Mouse (Mus musculus) forebrain, embryonic 13.5 days (tissue): ENCODE results near the gene Phlda3. TPM values are rescaled to one million over a fixed set of nuclear protein-coding genes. Genes with fewer than 3 reads are reported as not detected.

Experiments
- ATAC-seq: fragments of 200-750 bp; cut with Nextera tagmentation; 2 replicates; pipeline ENCODE4 v1.8.0; 2017
- H3K27ac ChIP-seq: fragments of 300-500 bp; sonication (generic); 2 replicates; pipeline ENCODE4 v1.5.1; 2015; ENCODE audit warnings: inconsistent platforms, mild to moderate bottlenecking, moderate library complexity
- H3K27me3 ChIP-seq: fragments of 300-500 bp; sonication (generic); 2 replicates; pipeline ENCODE4 v1.6.1; 2015; ENCODE audit warnings: mild to moderate bottlenecking, inconsistent platforms
- H3K36me3 ChIP-seq: fragments of 300-500 bp; sonication (generic); 2 replicates; pipeline ENCODE4 v1.6.1; 2015; ENCODE audit warnings: mild to moderate bottlenecking, inconsistent platforms; ENCODE audit not compliant: poor library complexity, severe bottlenecking
- H3K4me1 ChIP-seq: fragments of 300-500 bp; sonication (generic); 2 replicates; pipeline ENCODE4 v1.6.1; 2015; ENCODE audit warnings: inconsistent platforms
- H3K4me2 ChIP-seq: fragments of 300-500 bp; sonication (generic); 2 replicates; pipeline ENCODE4 v1.6.1; 2015; ENCODE audit warnings: inconsistent platforms, mild to moderate bottlenecking, moderate library complexity
- H3K4me3 ChIP-seq: fragments of 300-500 bp; sonication (generic); 2 replicates; pipeline ENCODE4 v1.5.1; 2015; ENCODE audit warnings: mild to moderate bottlenecking, inconsistent platforms
- H3K9ac ChIP-seq: fragments of 300-500 bp; sonication (generic); 2 replicates; pipeline ENCODE4 v1.6.1; 2015; ENCODE audit warnings: mild to moderate bottlenecking, inconsistent platforms
- H3K9me3 ChIP-seq: fragments of 300-500 bp; sonication (generic); replicated peaks from 2 replicates; pipeline ENCODE4 v1.6.1; 2016; ENCODE audit warnings: inconsistent platforms
- whole genome bisulfite sequencing: fragments of 180-500 bp; shearing (Covaris S2); methylation state at CpG from one replicate; pipeline ENCODE4 v1.1.7; 2015; 5-methylcytosine and 5-hydroxymethylcytosine counted together
- polyA plus RNA-seq: library from polyadenylated mRNA; unstranded; fragments of >200 nt; fragmentation: Nextera tagmentation; extraction: Ambion mirVana; gene quantifications from 2 replicates; pipeline ENCODE4 v1.2.1, GENCODE M21; 2015

The Phlda3 gene
- polyA plus RNA-seq = 12.1 TPM in 2 replicates

DNA sequence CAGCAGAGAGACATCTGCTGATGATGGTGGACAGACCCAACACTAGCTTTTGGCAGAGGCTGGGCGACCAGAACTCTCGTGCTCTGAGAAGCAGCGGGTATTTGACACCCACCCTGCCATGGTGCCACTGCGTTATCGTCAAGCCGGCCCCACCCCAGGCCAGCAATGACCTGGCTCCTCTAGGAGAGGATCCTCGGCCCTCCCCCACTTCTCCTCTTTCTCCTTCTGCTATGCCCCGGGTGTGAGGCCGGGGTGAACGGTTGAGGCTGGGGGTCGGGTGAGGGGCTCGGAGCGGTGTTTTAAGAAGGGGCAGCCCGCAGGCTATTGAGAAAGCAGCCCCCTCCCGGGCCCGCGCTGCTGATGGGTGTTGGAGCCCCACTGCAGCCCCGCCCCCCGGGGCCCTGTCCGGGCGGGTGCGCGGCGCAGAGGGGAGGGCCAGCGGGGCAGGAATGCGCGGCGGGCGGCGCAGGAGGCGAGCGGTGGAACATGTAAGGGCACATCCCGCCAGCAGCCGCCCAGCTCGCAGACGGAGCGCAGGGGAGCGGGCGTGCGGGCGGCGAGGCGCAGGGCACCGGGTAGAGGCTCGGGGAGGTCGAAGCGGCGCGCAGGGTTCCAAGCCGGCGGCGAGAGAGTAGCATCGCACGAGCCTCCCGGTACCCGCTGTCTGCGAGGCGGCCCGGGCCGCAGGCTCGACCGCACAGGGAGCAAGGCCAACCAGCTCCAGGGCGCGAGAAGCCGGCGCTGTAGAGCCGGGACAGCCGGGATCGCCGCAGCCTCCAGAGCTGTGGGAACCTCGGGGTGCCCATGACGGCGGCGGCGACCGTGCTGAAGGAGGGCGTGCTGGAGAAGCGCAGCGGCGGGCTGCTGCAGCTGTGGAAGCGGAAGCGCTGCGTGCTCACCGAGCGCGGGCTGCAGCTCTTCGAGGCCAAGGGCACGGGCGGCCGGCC, at the start of gene Phlda3:
TSS of gene Phlda3 (plus strand) at position 475 of the 947 bp plus-strand sequence.
- Histone ChIP-seq H3K4me3 (peak within 1 kb of the TSS; percentile 62), H3K27me3 (peaks cover 9% of the 10 kb centered on the region), H3K27ac (peak within 1 kb of the TSS; percentile 51), H3K9ac (peak within 1 kb of the TSS; percentile 86), H3K4me1 (peaks cover 20% of the 10 kb centered on the region), H3K36me3 (no peaks in the 10 kb centered on the region), H3K9me3 (no peaks in the 10 kb centered on the region), H3K4me2 (peak within 1 kb of the TSS; percentile 96)
- WGBS = under 1% methylated on average over 90 of the region's 90 CpGs
- peak; percentile 88 for ATAC-seq

GRCm38 (mm10) chr1:135719486-135719885, 46.4 kb upstream of the Phlda3 start:
- ATAC-seq = peak; percentile 70
- no peak overlapping the region for H3K27ac ChIP-seq
- no peak overlapping the region for H3K9ac ChIP-seq
- H3K27me3 ChIP-seq = no peaks in the 10 kb centered on the region
- no peaks in the 10 kb centered on the region for H3K9me3 ChIP-seq
- no peak overlapping the region for H3K4me3 ChIP-seq
- 19% methylated on average over 9 of the region's 9 CpGs for WGBS
- H3K4me1 ChIP-seq = no peaks in the 10 kb centered on the region; the same call in 1 of the 2 replicates
- no peak overlapping the region for H3K4me2 ChIP-seq
- no peaks in the 10 kb centered on the region for H3K36me3 ChIP-seq

- no peaks in the 10 kb centered on the region; the same call in 1 of the 2 replicates for H3K4me1 ChIP-seq
- H3K4me2 ChIP-seq = no peak within 1 kb of the TSS
- H3K4me3 ChIP-seq = no peak within 1 kb of the TSS
- no peaks in the 10 kb centered on the region for H3K36me3 ChIP-seq
- peak; percentile 48; the same call in 1 of the 2 replicates for ATAC-seq
- H3K9ac ChIP-seq = no peak within 1 kb of the TSS
- no peaks in the 10 kb centered on the region for H3K27me3 ChIP-seq
- no peaks in the 10 kb centered on the region for H3K9me3 ChIP-seq
- no peak within 1 kb of the TSS for H3K27ac ChIP-seq
- WGBS = 74% methylated on average over 6 of the region's 6 CpGs
These were observed 45.9 kb upstream of the Phlda3 start, which contains the start of gene Csrp1 for GRCm38 (mm10) chr1:135719983-135720382. TSS of gene Csrp1 (plus strand) at chr1:135720061.

DNA sequence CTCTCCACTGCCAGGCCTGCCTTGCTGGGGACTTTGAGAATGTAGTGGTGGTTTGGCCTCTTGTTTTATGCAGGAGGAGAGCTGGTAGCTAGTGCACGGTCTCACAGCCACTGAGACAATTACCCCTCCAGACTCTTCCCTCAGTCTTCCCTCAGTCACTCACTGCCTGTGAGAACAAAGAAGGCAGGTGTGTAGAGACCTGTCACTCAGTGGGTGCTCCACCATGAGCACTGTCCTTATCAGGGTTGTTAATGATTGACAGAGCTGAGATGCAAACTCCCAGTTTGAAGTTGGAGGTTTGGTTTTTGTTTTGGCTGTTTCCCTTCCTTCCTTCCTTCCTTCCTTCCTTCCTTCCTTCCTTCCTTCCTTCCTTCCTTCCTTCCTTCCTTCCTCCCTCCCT, 42.9 kb upstream of the Phlda3 start:
- WGBS = 42% methylated on average over 1 of the region's 1 CpGs
- no peak overlapping the region for H3K27ac ChIP-seq
- no peaks in the 10 kb centered on the region; the same call in 1 of the 2 replicates for H3K4me1 ChIP-seq
- H3K9me3 ChIP-seq = no peaks in the 10 kb centered on the region
- no peaks in the 10 kb centered on the region for H3K36me3 ChIP-seq
- H3K4me2 ChIP-seq = no peak overlapping the region
- H3K27me3 ChIP-seq = no peaks in the 10 kb centered on the region
- H3K4me3 ChIP-seq = no peak overlapping the region
- no peak for ATAC-seq
- no peak overlapping the region for H3K9ac ChIP-seq

- Histone ChIP-seq H3K27me3 (no peaks in the 10 kb centered on the region), H3K9me3 (no peaks in the 10 kb centered on the region), H3K36me3 (no peaks in the 10 kb centered on the region), H3K9ac (no peak overlapping the region), H3K4me2 (no peak overlapping the region), H3K4me3 (no peak overlapping the region), H3K4me1 (peaks cover 7% of the 10 kb centered on the region), H3K27ac (no peak overlapping the region)
- WGBS = 71% methylated on average over 4 of the region's 4 CpGs
- ATAC-seq = no peak
These were observed 41.8 kb upstream of the Phlda3 start for GRCm38 (mm10) chr1:135724134-135724533.

DNA sequence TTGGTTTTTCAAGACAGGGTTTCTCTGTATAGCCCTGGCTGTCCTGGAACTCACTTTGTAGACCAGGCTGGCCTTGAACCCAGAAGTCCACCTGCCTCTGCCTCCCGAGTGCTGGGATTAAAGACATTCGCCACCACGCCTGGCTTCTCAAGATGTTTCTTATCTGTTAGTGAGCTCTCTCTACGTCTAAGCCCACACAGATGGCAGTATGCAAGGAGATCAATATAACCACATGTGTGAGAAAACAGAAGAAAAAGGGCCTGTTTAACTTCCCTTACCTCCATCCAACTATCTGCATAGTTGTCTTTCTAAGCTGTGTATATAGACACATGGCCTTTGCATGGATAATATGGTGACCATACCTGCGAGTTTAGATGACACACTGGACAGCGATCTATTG, 40.6 kb upstream of the Phlda3 start:
- Histone ChIP-seq H3K4me3 (no peak overlapping the region), H3K27me3 (no peaks in the 10 kb centered on the region), H3K36me3 (no peaks in the 10 kb centered on the region), H3K27ac (no peak overlapping the region), H3K4me2 (no peak overlapping the region), H3K9ac (no peak overlapping the region), H3K9me3 (no peaks in the 10 kb centered on the region), H3K4me1 (peaks cover 15% of the 10 kb centered on the region)
- 95% methylated on average over 6 of the region's 6 CpGs for WGBS
- ATAC-seq = no peak

DNA sequence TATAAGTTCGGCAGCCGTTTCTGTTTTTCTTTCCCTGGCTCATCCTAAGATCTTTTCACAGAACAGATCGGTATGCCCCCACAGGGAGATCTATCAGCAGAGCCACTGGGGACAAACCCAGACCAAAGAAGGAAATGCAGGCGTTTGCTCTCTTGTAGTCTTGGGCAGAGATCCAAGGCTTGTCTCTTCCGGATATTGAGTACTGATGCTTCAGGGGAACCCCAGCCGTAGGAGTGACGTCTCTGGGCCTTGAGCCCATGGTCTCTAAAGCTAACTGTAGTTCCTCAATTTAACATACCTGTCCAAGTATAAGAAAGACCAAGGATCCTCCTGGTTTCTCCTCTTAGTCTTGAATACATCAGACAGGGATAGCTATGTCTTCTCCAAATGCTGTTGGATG, 40.0 kb upstream of the Phlda3 start:
- Histone ChIP-seq H3K36me3 (no peaks in the 10 kb centered on the region), H3K27me3 (no peaks in the 10 kb centered on the region), H3K4me1 (peaks cover 15% of the 10 kb centered on the region), H3K27ac (no peak overlapping the region), H3K9ac (no peak overlapping the region), H3K9me3 (no peaks in the 10 kb centered on the region), H3K4me2 (no peak overlapping the region), H3K4me3 (no peak overlapping the region)
- WGBS = 76% methylated on average over 7 of the region's 7 CpGs
- no peak for ATAC-seq

DNA sequence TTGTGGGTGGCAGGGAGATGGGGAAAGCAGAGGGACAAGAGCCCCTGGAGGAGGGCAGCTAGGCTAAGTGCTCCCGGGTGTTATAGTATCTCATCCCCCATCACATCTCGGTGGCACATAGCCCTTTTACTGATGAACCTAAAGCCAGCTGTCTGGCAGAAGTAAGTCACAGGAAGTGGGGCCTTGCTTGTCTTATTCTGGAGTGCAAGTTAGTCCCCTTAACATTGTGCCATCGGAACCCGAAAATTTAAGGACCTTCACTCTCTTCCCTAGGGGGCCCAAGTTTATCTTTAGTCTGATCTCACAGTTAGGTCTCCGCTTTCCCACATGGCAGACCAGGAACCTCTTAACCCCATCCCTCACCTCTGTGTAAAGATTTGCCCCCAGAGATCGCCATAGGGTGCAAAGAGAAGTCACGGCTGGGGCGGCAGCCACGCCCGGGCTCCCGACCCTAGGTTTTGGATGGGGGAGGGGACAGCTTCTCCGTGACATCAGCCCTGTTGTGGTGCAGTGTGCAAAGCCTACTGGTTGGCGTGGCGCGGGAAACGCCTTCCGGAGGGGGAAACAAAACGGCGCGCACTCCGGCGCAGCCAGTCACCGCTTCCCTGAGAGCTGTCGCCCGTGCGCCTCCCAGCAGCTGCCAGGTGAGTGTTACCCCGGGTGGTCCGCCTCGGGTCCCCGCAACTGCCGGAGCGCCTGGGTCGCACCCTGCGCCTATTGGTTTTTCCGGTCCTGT, 37.1 kb upstream of the Phlda3 start:
- Histone ChIP-seq H3K4me2 (peak overlapping the region; percentile 82), H3K27ac (no peak overlapping the region), H3K4me1 (peaks cover 41% of the 10 kb centered on the region), H3K27me3 (no peaks in the 10 kb centered on the region), H3K36me3 (no peaks in the 10 kb centered on the region), H3K9me3 (no peaks in the 10 kb centered on the region), H3K9ac (peak overlapping the region; percentile 69), H3K4me3 (peak overlapping the region; percentile 53)
- ATAC-seq = peak; percentile 83
- 2% methylated on average over 35 of the region's 35 CpGs for WGBS

GRCm38 (mm10) chr1:135729367-135729713, 36.6 kb upstream of the Phlda3 start:
- Histone ChIP-seq H3K4me3 (peak overlapping the region; percentile 53), H3K4me2 (peak overlapping the region; percentile 82), H3K9me3 (no peaks in the 10 kb centered on the region), H3K27me3 (no peaks in the 10 kb centered on the region), H3K4me1 (peaks cover 46% of the 10 kb centered on the region), H3K27ac (no peak overlapping the region), H3K36me3 (no peaks in the 10 kb centered on the region), H3K9ac (peak overlapping the region; percentile 69)
- 0% methylated on average over 11 of the region's 11 CpGs for WGBS
- peak; percentile 26 for ATAC-seq

DNA sequence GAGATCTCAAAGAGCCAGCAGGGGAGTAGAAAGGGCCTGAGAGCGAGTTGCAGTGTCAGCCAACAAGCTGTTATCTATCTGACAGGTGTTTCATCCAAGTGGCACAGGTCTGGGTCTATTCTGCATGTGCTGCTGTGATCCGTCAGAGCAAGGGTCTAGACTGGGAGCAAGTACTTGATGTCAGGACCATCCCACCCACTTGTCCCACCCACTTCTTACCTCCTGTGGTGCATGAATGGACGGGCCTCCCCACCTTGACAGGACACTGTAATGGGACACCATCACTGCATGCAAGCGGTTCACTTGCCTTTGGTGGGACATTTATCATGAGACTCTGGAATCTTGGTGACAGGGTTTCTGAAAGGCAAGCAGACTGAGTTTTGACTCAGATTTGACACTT, 36.1 kb upstream of the Phlda3 start:
- no peak for ATAC-seq

DNA sequence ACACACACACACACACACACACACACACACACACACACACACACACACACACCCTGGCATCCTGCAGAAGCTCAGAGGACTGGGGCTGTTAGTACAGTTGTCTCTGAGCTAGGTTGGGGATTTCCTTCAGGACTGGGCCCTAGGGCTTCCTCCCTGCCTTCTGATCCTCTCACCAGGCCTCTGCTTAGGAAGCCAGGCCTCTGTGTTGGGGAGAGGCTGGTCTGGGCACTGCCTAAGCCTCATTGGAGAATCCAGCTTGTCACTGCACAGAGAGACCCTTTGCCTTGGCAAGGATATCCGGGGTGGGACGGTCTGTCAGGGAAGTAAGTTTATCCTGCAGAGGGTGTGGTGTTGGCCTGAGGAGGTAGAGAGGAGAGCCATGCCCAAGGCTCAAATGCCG, 35.6 kb upstream of the Phlda3 start:
- ATAC-seq = no peak
- H3K36me3 ChIP-seq = no peaks in the 10 kb centered on the region
- H3K27ac ChIP-seq = no peak overlapping the region
- WGBS = 54% methylated on average over 3 of the region's 3 CpGs
- peaks cover 56% of the 10 kb centered on the region for H3K4me1 ChIP-seq
- H3K4me2 ChIP-seq = peak overlapping the region; percentile 24; the same call in 1 of the 2 replicates
- H3K9me3 ChIP-seq = no peaks in the 10 kb centered on the region
- no peak overlapping the region; the same call in 1 of the 2 replicates for H3K9ac ChIP-seq
- H3K27me3 ChIP-seq = no peaks in the 10 kb centered on the region
- no peak overlapping the region for H3K4me3 ChIP-seq

More for the DNA sequence above, 36.1 kb upstream of the Phlda3 start:
- WGBS = 28% methylated on average over 4 of the region's 4 CpGs
- Histone ChIP-seq H3K27me3 (no peaks in the 10 kb centered on the region), H3K9me3 (no peaks in the 10 kb centered on the region), H3K4me1 (peaks cover 51% of the 10 kb centered on the region), H3K27ac (no peak overlapping the region), H3K4me3 (peak overlapping the region; percentile 53), H3K4me2 (peak overlapping the region; percentile 82), H3K36me3 (no peaks in the 10 kb centered on the region), H3K9ac (peak overlapping the region; percentile 69)

DNA sequence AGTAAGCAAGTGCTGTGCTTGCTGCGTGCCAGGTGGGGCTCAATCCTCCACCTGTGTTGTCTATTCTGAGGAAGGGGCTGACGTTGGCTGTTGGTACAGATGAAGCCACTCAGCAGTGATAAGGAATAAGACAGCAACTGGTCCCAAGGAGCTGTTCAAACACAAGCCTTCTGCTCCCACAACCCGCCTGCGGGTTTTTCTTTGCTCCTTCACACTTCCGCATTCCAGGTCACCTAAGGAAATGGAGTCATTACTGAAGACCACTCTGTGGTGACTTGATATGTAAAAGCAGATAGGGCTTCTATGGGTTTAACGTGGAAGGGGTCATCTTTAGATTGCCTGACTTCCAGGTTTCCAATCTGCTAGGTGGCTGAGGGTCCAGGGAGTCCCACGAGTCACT, 34.5 kb upstream of the Phlda3 start:
- Histone ChIP-seq H3K4me3 (no peak overlapping the region), H3K27me3 (no peaks in the 10 kb centered on the region), H3K36me3 (no peaks in the 10 kb centered on the region), H3K27ac (0 out of 2 replicates have a peak overlapping the region, but pooled peaks have one; percentile 26), H3K4me2 (no peak overlapping the region), H3K9ac (no peak overlapping the region), H3K4me1 (peaks cover 60% of the 10 kb centered on the region), H3K9me3 (no peaks in the 10 kb centered on the region)
- 81% methylated on average over 7 of the region's 7 CpGs for WGBS
- no peak for ATAC-seq
